Mouse (Mus musculus) cortical plate, adult 2 months (tissue): ENCODE data around the gene Zfp804a.

Source experiments
- CTCF ChIP-seq: fragments of 200-500 bp; IDR thresholded peaks from 2 replicates; pipeline ENCODE4 v1.5.1; 2011; ENCODE audit warnings: mild to moderate bottlenecking, control low read depth, low read length; ENCODE audit not compliant: insufficient read depth; ENCODE audit errors: extremely low read depth
- POLR2A ChIP-seq: fragments of 200-500 bp; IDR thresholded peaks from 2 replicates; pipeline ENCODE4 v1.6.1; 2011; ENCODE audit warnings: mild to moderate bottlenecking, low read length, control low read depth; ENCODE audit not compliant: insufficient read depth; ENCODE audit errors: extremely low read depth

GRCm38 (mm10) chr2:82054446-82054845 lies 1.4 kb downstream of the Zfp804a start:
- TF ChIP-seq POLR2A (no peak), CTCF (no peak)
